Mouse (Mus musculus) c-Kit-positive CD71-positive TER-119-positive erythroid progenitor cells, embryonic 14.5 days (primary cell): Measurements from ENCODE around the gene Phactr2.

Experiments used
- DNase-seq: peaks from one replicate; pipeline ENCODE4 v3.0.0-alpha.2; 2013; ENCODE audit warnings: low spot score

Gene Phactr2

GRCm38 (mm10) chr10:13448283-13449045 lies 25.7 kb downstream of the Phactr2 start:
- DNase-seq, result no peak

- DNase-seq, result no peak
These were observed 27.4 kb downstream of the Phactr2 start for GRCm38 (mm10) chr10:13446791-13447249.

- no peak for DNase-seq
These were observed 30.0 kb downstream of the Phactr2 start for GRCm38 (mm10) chr10:13444257-13444656.

DNA sequence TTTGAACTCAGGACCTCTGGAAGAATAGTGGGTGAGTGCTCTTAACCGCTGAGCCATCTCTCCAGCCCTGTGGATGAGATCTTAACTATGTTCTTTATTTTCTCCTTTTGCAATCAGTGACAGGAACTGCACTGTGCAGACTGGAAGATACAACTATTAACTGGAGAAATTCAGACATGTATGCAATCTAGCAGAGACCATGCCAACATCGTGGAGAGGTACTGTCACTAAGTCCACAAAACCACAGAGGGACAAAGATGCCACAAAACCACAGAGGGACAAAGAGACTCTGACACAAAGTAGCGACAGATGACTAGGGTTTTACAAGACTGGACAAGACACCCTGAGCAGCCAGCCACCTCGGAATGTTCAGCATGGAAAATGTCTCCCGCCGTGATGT lies 30.6 kb downstream of the Phactr2 start:
- no peak for DNase-seq

GRCm38 (mm10) chr10:13440292-13440691 lies 33.9 kb downstream of the Phactr2 start:
- DNase-seq, result no peak

DNA sequence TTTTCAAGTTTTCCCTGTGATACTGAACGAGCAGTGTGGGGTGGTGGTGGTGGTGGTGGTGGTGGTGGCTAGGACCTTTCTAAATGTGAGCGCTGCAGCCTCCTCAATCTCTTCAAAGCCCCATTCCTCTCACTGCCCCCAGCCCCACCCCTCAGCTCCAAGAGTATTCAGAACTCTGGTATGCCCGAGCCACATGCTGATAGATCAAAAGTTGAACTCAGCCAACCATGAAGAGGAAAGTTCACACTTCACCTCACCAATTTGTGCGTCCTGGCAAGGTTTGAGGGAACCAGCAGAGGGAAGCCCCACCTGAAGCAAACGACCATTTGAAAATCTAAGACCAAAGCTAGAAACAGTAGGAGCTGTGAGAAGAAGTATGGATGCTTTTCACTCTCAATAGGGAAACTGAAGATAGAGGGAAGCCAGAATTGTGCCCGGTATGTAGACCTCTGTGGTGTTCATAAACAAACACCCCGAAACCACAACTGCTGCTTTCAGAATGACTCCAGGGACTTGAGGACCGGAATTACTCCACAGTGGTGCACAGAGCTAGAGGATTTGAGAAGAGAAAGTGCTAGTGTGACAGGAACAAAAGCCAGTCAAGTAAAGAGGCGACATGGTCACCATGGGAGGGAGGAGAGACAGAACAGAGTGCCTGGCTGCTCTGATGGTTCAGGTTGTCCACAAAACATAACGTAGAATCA lies 35.9 kb downstream of the Phactr2 start:
- DNase-seq, result no peak

- DNase-seq, result no peak
These were observed 37.2 kb downstream of the Phactr2 start for GRCm38 (mm10) chr10:13437011-13437410.

- DNase-seq, result no peak
These were observed 41.2 kb downstream of the Phactr2 start for GRCm38 (mm10) chr10:13433016-13433415.

GRCm38 (mm10) chr10:13431641-13432540 lies 42.3 kb downstream of the Phactr2 start:
- DNase-seq, result no peak

GRCm38 (mm10) chr10:13429766-13430165 lies 44.4 kb downstream of the Phactr2 start:
- DNase-seq, result peak; percentile 15

GRCm38 (mm10) chr10:13429240-13429639 lies 45.0 kb downstream of the Phactr2 start:
- no peak for DNase-seq

DNA sequence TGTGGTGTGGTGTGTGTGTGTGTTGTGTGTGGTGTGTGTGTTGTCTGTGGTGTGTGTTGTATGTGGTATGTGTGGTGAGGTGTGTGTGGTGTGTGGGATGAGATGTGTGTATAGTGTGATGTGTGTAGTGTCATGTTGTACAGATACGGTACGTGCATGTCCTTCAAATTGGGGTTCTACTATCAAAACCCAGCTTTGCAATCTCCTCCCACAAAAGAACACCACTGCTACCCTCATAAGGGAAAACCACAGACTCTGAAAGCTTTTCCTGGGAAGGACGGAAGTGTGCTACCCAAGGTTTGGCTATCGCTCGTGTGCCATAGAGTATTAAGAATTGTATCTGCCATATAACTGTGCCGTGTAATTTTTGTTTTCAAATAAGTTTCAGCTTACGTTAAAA lies 45.7 kb downstream of the Phactr2 start:
- DNase-seq, result no peak

DNA sequence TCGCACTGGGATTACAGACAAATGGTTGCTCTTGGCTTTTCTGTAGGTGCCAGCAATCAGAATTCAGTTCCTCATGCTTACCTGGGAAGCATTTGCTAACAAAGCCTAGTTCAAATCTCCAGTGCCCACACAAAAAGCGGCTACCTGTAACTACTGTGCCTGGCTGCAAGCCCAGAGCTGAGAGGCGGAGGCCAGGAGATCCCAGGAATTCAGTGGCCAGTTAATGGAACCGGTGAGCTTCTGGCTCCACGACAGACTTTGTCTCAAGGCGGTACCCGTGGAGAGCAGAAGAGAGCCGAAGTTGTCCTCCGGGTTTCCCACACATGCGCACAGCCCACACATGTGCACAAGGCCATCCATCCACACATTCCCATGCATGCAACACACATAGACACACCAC lies 46.6 kb downstream of the Phactr2 start:
- DNase-seq, result no peak

- DNase-seq, result no peak
These were observed 49.0 kb downstream of the Phactr2 start for GRCm38 (mm10) chr10:13425198-13425597.

DNA sequence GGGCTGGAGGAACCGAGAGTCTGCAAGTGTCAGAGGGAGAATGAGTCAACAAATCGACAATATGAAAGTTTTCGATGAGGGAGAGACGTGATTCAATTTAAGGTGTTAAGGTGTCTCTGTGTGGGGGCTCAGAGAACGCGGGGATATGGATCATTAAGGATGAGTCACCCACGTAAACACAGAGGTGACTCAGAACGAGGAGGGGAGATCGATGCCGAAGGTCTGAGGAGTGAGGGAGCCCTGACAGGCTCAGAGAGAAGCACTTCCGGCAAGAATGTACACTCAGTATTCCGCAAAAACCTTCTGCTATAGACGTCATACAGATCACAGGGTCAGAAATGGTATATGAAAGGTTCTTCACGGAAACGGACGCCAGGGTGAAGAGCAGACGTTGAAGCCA lies 49.7 kb downstream of the Phactr2 start:
- DNase-seq, result no peak

DNA sequence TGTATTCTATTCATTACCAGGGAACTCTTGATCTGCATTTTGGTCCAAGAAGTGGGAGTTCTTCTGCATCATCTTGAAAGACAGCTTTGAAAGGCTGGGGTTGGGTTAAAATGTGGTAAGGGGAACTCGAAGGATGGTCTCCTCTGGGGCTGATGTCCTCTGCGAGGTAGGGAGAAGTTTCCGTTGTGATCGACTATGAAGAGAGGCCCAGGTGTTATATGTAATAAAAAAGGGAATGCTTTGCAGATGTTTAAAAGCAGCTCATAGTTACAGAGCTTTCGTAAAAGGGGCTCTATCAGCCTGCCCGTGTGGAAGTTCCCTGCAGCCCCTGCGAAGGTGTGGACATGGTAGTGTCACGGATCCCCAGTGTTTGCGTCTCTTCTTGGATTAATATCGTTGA lies 50.2 kb downstream of the Phactr2 start:
- no peak for DNase-seq

DNA sequence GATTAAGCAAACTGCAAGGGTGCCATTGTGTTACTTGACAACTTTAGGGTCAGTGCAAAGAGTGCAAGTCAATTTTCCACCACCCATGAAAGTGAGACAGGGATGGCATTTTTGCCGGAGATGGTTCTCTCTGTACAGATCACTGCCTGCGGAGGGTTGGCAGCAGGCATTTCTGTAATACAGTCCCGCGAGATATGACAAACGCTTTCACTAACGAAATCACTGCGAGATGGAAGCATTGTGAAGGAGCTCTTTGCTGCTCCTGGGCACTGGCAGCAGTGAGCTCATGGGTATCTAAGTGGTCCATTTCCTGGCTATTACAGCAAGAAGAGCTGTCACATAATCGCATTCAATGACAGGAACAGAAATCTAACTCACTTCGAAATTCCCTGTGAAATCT lies 52.1 kb downstream of the Phactr2 start:
- DNase-seq, result no peak

- no peak for DNase-seq
These were observed 55.0 kb downstream of the Phactr2 start for GRCm38 (mm10) chr10:13419246-13419645.

GRCm38 (mm10) chr10:13415489-13416104 lies 58.6 kb downstream of the Phactr2 start:
- DNase-seq, result no peak

DNA sequence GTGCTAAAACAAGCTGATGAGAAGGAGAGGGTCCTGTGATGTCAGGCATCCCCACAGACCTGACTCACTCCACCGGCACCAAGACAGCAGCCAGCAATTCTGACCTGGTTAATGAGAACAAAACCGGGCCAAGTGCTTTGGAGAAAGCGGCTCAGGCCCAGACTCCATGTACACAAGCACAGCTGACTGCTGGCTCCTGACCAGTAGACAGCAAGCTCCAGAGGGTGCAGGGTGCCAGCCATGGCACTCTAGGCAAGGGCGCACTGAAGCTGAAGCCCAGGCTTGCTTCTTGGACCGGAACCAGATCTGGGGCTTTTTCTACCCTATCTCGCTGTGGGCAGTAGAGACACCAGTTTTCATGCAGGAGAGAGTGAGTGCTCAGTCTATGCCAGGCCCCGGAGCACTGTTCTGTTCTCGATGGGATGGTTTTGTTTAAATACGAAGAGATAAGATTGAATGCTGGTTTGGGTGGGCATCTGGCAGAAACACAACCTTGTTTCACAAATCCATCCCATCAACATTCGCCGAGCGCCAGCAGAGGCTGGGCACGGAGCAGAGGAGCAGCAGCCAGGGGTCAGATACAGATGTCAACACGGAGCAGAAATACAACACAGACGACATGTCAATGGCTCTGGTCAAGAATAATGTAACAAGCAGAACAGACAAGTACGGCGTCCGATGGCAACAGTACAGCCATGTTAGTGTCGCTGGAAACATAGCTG lies 61.8 kb downstream of the Phactr2 start:
- DNase-seq, result no peak

GRCm38 (mm10) chr10:13411056-13411455 lies 63.2 kb downstream of the Phactr2 start:
- no peak for DNase-seq
